ENCODE assay signal across 7 mouse cellular contexts in genomic region chr2:91035385-91035784, GRCm38 (mm10). TPM values are rescaled to one million over a fixed set of nuclear protein-coding genes. Genes with fewer than 3 reads are reported as not detected.
DNase-seq lines count a peak whose midpoint lies in the region; ATAC-seq lines count a peak whose summit lies in the region.

Rapsn (plus strand) TSS chr2:91035620.

- peak; percentile 58 for DNase-seq in adrenal gland, postnatal 25 days
- peak; percentile 61 for DNase-seq in gastrocnemius, postnatal 10 days
- DNase-seq in lung, postnatal 14 days = peak; percentile 37
- DNase-seq in spleen, adult 12 weeks (ENCODE audit: low spot score) = no peak
- DNase-seq in testis, postnatal 10 days (ENCODE audit: low spot score) = no peak

- H3K36me3 ChIP-seq in intestine, embryonic 16.5 days (ENCODE audit: control insufficient read depth, insufficient read depth, low read length) = no peaks in the 10 kb centered on the region

- no peaks in the 10 kb centered on the region for H3K27me3 ChIP-seq in intestine, embryonic 16.5 days (replicated peaks; ENCODE audit: control insufficient read depth, insufficient read depth, low read length)

- H3K27ac ChIP-seq in intestine, embryonic 16.5 days (ENCODE audit: low read length) = no peak within 1 kb of the TSS

- H3K4me2 ChIP-seq in intestine, embryonic 16.5 days (ENCODE audit: low read depth, low read length) = no peak within 1 kb of the TSS

- WGBS in intestine, embryonic 16.5 days = 50% methylated on average over 9 of the region's 9 CpGs

- peak; percentile 59 for ATAC-seq in intestine, embryonic 16.5 days
- ATAC-seq in megakaryocyte progenitor cell, adult 5-6 weeks (replicated peaks; ENCODE audit: poor library complexity) = no peak

- H3K4me3 ChIP-seq in intestine, embryonic 16.5 days (ENCODE audit: low read length) = no peak within 1 kb of the TSS

- no peak within 1 kb of the TSS; the same call in 1 of the 2 replicates for H3K9ac ChIP-seq in intestine, embryonic 16.5 days (ENCODE audit: low read depth, low read length)

- no peaks in the 10 kb centered on the region for H3K9me3 ChIP-seq in intestine, embryonic 16.5 days (ENCODE audit: control insufficient read depth, low read length)

- no peaks in the 10 kb centered on the region for H3K4me1 ChIP-seq in intestine, embryonic 16.5 days (ENCODE audit: control insufficient read depth, insufficient read depth, low read length)

RNA-seq across cellular contexts. Expression of gene Rapsn, which starts in this region (rescaled TPM):
- 2.1 and 2.9 TPM in 2 replicates for total RNA-seq in adrenal gland, postnatal 25 days (2021)
- 10 to 100 TPM; 32.5 to 32.8 TPM for total RNA-seq in gastrocnemius, postnatal 10 days (2021)
- 0.72 and 0.94 TPM in 2 replicates for polyA plus RNA-seq in intestine, embryonic 16.5 days (2015; fragmentation: Nextera tagmentation; extraction: Ambion mirVana)
- 1.8 and 4.1 TPM in 2 replicates for total RNA-seq in megakaryocyte progenitor cell, adult 5-6 weeks (2015)
- total RNA-seq in megakaryocyte progenitor cell, adult 5-6 weeks (2017) = 2.7 and 3.4 TPM in 2 replicates

Comparison
In these comparisons a context has a peak if more than half of its experiments do, and no peak if none do; other contexts are left out.
1. Peak in ATAC-seq in intestine, embryonic 16.5 days; RNA of the gene not detected or under 1 TPM.
2. DNase-seq: peak in adrenal gland, postnatal 25 days (single experiment), gastrocnemius, postnatal 10 days (single experiment) and lung, postnatal 14 days (single experiment); none in spleen, adult 12 weeks (single experiment) and testis, postnatal 10 days (single experiment).